Comparison of ENCODE assay signal across 9 mouse cellular contexts in genomic region chrX:52913856-52914255, GRCm38 (mm10). TPM values are rescaled to one million over a fixed set of nuclear protein-coding genes. Genes with fewer than 3 reads are reported as not detected.
A peak's percentile ranks its signal among the peaks of the same experiment; 100 is the strongest.
DNase-seq lines count a peak whose midpoint lies in the region; ATAC-seq and TF ChIP-seq lines count a peak whose summit lies in the region.
"Had no signal": no experiment of that assay in that cellular context is flagged by ENCODE, and none has a peak within 500 bp of the region (broad histone marks: within the 10 kb centered on the region; RNA-seq: fewer than 3 reads in every experiment).

No protein-coding gene starts in this region.

- no peak overlapping the region for H3K9ac ChIP-seq in kidney, postnatal 0 days (ENCODE audit: low read depth, low read length)
- H3K9ac ChIP-seq in embryonic facial prominence, embryonic 13.5 days: no peak overlapping the region
- peak overlapping the region; percentile 88 for H3K9ac ChIP-seq in neural tube, embryonic 13.5 days

- peak; percentile 2 for DNase-seq in kidney, postnatal 0 days (ENCODE audit: low spot score)
- no peak for DNase-seq in kidney, adult 11 months
- no peak for DNase-seq in limb, embryonic 10.5 days (ENCODE audit: low spot score)
- DNase-seq in kidney, postnatal 10 days: no peak
- DNase-seq in gastrocnemius, adult 8-10 months (ENCODE audit: low spot score in 2 of 2): no peak
- DNase-seq in right cerebral cortex, adult 18-20 months: no peak
- DNase-seq: gastrocnemius, postnatal 10 days had no signal

- peak overlapping the region; percentile 63 for H3K4me3 ChIP-seq in kidney, postnatal 0 days (replicated peaks; ENCODE audit: low read depth, low read length)
- H3K4me3 ChIP-seq in embryonic facial prominence, embryonic 13.5 days: peak overlapping the region; percentile 62
- peak overlapping the region; percentile 70 for H3K4me3 ChIP-seq in limb, embryonic 10.5 days
- H3K4me3 ChIP-seq in neural tube, embryonic 13.5 days: peak overlapping the region; percentile 62

- no peaks in the 10 kb centered on the region for H3K36me3 ChIP-seq in kidney, postnatal 0 days (ENCODE audit: insufficient read depth, low read length)
- no peaks in the 10 kb centered on the region for H3K36me3 ChIP-seq in embryonic facial prominence, embryonic 13.5 days
- peaks cover 2% of the 10 kb centered on the region; the same call in 1 of the 2 replicates for H3K36me3 ChIP-seq in limb, embryonic 10.5 days
- H3K36me3 ChIP-seq in neural tube, embryonic 13.5 days: no peaks in the 10 kb centered on the region

- ATAC-seq in kidney, postnatal 0 days (replicated peaks; ENCODE audit: low FRiP score, low read depth): no peak
- ATAC-seq in embryonic facial prominence, embryonic 13.5 days (ENCODE audit: insufficient number of reproducible peaks, insufficient read depth, low FRiP score, low TSS enrichment, low read depth): no peak
- no peak for ATAC-seq in neural tube, embryonic 13.5 days (ENCODE audit: low read depth)

- no peaks in the 10 kb centered on the region for H3K4me1 ChIP-seq in kidney, postnatal 0 days (replicated peaks; ENCODE audit: insufficient read depth, low read length)
- H3K4me1 ChIP-seq in embryonic facial prominence, embryonic 13.5 days: no peaks in the 10 kb centered on the region
- no peaks in the 10 kb centered on the region for H3K4me1 ChIP-seq in limb, embryonic 10.5 days
- peaks cover 11% of the 10 kb centered on the region for H3K4me1 ChIP-seq in neural tube, embryonic 13.5 days (replicated peaks)

- no peaks in the 10 kb centered on the region for H3K27me3 ChIP-seq in kidney, postnatal 0 days (ENCODE audit: insufficient read depth, low read length)
- H3K27me3 ChIP-seq in embryonic facial prominence, embryonic 13.5 days: no peaks in the 10 kb centered on the region
- no peaks in the 10 kb centered on the region for H3K27me3 ChIP-seq in limb, embryonic 10.5 days (ENCODE audit: low read depth, poor library complexity, severe bottlenecking)
- no peaks in the 10 kb centered on the region for H3K27me3 ChIP-seq in neural tube, embryonic 13.5 days

- 52% methylated on average over 4 of the region's 4 CpGs for WGBS in kidney, postnatal 0 days
- 41% methylated on average over 4 of the region's 4 CpGs for WGBS in embryonic facial prominence, embryonic 13.5 days
- WGBS in limb, embryonic 10.5 days: 75% methylated on average over 4 of the region's 4 CpGs
- WGBS in neural tube, embryonic 13.5 days: 49% methylated on average over 4 of the region's 4 CpGs

- H3K27ac ChIP-seq in kidney, postnatal 0 days: no peak overlapping the region
- no peak overlapping the region for H3K27ac ChIP-seq in embryonic facial prominence, embryonic 13.5 days
- H3K27ac ChIP-seq in limb, embryonic 10.5 days: 0 out of 2 replicates have a peak overlapping the region, but pooled peaks have one; percentile 95
- 0 out of 2 replicates have a peak overlapping the region, but pooled peaks have one; percentile 9 for H3K27ac ChIP-seq in neural tube, embryonic 13.5 days (replicated peaks)

- H3K9me3 ChIP-seq in kidney, postnatal 0 days (replicated peaks; ENCODE audit: low read length): no peaks in the 10 kb centered on the region
- H3K9me3 ChIP-seq in embryonic facial prominence, embryonic 13.5 days: no peaks in the 10 kb centered on the region
- H3K9me3 ChIP-seq in limb, embryonic 10.5 days (replicated peaks): no peaks in the 10 kb centered on the region
- H3K9me3 ChIP-seq in neural tube, embryonic 13.5 days: no peaks in the 10 kb centered on the region

- TF ChIP-seq CTCF in kidney, postnatal 0 days (IDR thresholded peaks at IDR 0.05; ENCODE audit: low read depth): no peak

- H3K4me2 ChIP-seq in kidney, postnatal 0 days (ENCODE audit: low read length): peak overlapping the region; percentile 57
- H3K4me2 ChIP-seq in embryonic facial prominence, embryonic 13.5 days: peak overlapping the region; percentile 59
- peak overlapping the region; percentile 56 for H3K4me2 ChIP-seq in neural tube, embryonic 13.5 days

RNA-seq across cellular contexts. Expression of gene Phf6, which starts 1.8 kb away (rescaled TPM):
- polyA plus RNA-seq in kidney, postnatal 0 days (2015; fragmentation: Nextera tagmentation; extraction: Ambion mirVana): 23.4 and 25.0 TPM in 2 replicates
- 64.4 and 64.7 TPM in 2 replicates for polyA plus RNA-seq in embryonic facial prominence, embryonic 13.5 days (2015; fragmentation: Nextera tagmentation; extraction: Ambion mirVana)
- 78.4 and 98.0 TPM in 2 replicates for polyA plus RNA-seq in limb, embryonic 10.5 days (2016; fragmentation: Nextera tagmentation; extraction: Ambion mirVana)
- polyA plus RNA-seq in neural tube, embryonic 13.5 days (2015; fragmentation: Nextera tagmentation; extraction: Ambion mirVana): 69.7 and 79.2 TPM in 2 replicates
- total RNA-seq in gastrocnemius, adult 8-10 months (2022): 1 to 10 TPM; 3.2 to 4.2 (median 3.7) TPM

Comparison
In these comparisons a context has a peak if more than half of its experiments do, and no peak if none do; other contexts are left out.
1. H3K27ac ChIP-seq: peak in limb, embryonic 10.5 days (single experiment) and neural tube, embryonic 13.5 days (single experiment); none in kidney, postnatal 0 days (single experiment) and embryonic facial prominence, embryonic 13.5 days (single experiment).
2. Peak in every context shown above with its lines, with median percentiles within 50 percentile points of each other: H3K4me2 ChIP-seq and H3K4me3 ChIP-seq.